Mouse (Mus musculus): ENCODE data around the gene Rps7.
A peak's percentile ranks its signal among the peaks of the same experiment; 100 is the strongest.

The Rps7 gene

DNA sequence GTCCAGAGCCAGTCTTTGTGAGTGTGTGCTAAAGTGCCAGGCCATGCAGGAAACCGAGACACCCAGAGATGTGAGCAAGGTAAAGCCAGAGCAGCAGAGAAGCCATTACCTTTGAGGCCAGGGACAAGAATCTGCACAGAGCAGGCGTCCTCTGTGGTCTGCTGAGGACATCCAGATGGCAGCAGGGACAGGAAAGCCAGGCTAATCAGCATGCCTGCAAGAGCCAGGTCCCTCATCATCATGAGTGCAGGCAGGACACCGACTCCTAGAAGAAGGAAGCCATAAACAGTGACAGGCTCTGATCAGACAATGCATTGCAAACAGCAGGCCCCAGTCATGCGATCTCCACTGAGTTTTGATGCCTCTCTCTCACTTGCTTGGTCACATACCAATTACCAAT lies 18.5 kb downstream of the Rps7 start:
- DNase-seq (ENCODE audit: low read depth, low spot score), result no peak

DNA sequence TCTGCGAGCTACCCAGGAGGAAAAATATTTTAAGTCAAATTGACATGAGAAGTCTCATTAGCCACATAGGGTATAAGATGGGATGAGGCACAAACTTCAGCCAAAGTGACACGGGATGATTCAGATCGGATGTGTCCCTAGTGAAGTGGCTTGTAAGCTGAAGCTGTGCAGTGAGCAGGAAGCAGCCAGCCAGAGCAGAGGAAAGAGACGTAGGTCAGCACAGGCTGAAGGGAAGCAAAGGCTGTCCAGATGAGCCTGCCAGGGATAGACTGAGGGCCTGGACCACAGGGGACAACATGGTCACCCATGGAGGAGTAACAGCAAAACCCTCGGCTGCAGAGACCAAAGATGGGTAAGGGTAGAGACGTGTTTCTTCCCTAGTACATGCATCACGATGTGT lies 21.4 kb downstream of the Rps7 start:
- DNase-seq (ENCODE audit: low read depth, low spot score), result no peak

DNA sequence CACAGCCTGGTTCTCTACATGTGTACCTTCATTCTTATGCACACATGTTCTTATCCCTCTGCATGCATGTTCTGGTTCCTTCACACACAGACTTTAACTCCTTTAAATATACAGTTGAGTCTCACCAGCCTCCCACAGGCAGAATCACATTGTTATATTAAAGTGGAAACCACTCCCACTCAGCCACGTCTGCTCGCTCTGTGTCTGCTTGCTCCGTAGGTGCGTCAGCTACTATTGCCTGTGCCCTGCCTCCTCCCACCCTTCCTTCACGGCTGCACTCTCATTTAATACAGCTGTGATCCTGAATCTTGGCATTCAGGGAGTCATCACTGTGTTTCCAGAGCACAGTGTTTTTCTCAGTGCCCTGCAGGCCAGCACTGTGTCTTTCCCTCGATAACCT lies 23.4 kb downstream of the Rps7 start:
- DNase-seq (ENCODE audit: low read depth, low spot score), result no peak

DNA sequence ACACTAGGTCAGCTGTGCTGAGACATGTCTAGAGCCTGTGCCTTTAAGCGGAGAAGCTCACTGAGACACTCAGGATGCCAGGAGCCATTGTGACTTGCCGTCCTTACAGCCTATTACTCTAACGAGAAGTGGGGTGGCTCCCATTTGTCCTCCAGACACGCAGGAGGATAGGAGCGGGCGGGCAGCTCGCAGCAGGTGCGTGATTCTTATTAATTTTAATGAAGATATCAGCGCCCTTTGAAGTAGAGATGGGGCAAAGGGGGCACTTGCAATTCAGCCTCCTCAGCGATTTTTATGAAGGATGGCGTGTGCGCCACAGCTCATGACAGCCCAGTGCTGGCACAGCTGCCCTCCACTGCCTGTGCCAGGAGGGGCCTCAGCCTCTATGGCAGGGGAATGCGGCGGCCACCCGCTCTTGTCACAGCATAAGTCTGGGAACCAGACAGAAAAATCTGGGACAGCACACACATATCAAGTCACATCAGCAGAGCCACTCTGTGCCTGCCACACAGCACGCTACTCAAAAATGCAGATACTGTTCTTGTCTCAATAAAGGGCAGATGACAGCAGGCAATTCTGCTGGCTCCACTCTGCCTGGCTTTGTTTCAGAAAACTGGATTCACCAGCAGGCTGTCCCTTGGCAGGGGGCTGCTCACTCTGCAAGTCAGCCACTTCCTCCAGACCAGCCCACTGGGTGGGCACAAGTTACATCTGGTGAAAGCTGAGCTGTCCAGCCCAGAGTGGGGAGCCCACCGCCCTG lies 28.0 kb downstream of the Rps7 start:
- DNase-seq (ENCODE audit: low read depth, low spot score), result no peak

DNA sequence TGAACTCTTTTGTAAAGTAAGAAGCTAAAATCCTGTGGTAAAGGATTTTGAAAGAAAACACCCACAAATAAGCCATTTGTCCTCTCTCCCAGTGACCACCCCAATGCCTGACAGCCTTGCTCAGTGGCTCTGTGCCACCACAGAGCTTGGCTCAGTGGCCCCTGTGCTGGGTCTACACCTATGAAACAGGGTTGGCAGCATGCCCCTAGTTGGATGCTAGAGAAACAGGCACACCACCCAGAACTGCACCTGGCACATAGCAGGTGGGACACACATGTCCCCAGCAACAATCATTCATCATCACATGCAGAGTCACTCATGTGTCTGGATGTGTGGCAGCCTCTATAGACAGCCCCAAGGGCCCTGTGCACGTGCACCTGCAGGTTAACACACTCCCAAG lies 32.3 kb downstream of the Rps7 start:
- DNase-seq (ENCODE audit: low read depth, low spot score), result no peak

DNA sequence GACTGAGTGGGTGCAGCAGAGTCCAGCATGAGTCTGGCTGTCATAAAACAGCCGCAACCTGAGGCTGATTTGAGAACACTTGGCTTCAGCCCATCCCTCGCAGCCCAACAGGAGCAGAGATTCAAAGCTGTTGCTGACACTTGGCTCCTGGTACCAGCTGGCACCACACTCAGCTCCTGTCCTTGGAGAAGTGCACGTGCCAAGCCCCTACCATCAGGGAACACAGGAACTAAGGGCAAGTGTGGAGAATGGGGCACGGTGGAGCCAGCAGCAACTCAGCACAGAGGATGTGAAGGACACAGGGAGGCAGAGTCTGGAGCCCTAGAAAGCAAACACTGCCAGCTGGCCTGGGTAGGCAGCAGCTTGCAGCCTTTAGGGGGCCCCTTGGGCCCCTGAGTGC lies 33.5 kb downstream of the Rps7 start:
- no peak for DNase-seq (ENCODE audit: low read depth, low spot score)

DNA sequence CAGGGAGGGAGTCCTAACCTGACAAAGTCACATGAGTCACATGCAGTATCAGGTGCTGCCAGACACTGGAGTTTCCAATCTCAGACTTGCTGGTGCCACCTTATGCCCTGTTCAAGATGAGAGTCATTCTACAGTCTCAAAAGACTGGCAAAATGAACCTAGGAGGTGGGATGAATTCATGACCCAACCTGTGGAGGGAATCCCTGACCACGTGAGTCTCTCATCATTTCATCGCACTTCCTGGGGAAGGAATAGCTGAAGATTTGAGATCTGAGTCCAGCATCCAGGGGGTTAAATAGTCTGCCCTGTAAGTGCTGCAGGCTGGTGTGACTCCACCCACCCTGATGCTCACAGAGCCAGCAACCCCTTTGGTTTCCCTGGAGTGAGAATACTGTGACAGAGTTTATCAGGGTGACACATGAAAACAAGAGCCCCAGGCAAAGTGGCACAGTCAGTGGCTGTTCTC lies 37.2 kb downstream of the Rps7 start:
- DNase-seq (ENCODE audit: low read depth, low spot score), result no peak

DNA sequence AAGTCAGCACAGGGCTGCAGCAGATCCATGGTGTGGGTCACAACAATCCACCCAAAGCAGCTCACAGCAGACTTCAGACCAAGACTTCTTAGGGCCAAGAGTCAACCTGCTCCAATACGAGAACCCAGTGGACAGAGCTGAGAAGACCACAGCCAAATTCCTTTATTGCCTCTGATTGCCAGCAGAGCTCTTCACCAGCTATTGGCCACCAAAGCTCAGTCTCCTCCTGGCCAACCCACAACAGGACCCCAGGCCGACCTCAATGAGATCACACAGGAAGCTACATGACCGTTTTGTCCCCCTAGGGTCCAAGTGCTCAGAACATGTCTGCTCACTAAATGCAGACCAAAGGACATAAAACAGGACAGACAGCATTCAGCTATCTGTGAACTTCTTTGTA lies 37.6 kb downstream of the Rps7 start:
- no peak for DNase-seq (ENCODE audit: low read depth, low spot score)

DNA sequence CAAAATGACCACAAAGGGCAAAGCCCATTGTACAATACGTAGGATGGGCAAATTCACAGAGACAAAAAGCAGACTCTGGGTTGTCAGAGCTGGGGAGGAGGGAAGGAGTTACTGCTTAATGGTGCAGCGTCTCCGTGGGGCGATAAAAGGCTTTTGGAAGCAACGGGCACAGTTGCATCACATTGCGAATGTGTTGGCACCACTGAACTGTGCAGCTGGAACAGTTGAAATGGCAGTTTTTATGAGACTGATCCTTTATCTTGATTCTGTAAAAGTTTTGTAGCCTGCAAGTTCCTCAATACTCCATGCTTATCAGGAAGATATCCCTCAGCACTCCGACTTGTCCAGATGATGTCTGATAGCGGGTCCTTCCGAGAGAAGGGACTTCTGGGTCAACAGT lies 38.1 kb downstream of the Rps7 start:
- no peak for DNase-seq (ENCODE audit: low read depth, low spot score)

DNA sequence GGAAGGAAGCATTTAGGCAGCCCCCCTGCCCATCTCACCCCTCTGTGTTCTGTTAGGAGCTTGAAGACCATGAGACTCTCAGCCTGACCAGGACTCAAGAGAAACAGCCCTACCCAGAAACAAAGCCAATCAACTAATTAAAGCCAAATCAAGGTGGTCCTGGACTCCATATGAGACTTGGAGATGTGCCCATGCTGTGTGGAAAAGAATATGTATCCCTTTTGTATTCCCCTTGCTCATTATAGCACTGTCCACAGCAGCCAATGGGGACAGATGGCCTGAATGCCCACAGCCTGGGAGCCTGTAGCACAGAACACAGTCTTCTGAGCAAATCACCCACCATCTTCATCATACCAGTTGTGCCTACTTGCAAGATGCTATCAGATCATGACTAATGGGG lies 38.9 kb downstream of the Rps7 start:
- no peak for DNase-seq (ENCODE audit: low read depth, low spot score)

DNA sequence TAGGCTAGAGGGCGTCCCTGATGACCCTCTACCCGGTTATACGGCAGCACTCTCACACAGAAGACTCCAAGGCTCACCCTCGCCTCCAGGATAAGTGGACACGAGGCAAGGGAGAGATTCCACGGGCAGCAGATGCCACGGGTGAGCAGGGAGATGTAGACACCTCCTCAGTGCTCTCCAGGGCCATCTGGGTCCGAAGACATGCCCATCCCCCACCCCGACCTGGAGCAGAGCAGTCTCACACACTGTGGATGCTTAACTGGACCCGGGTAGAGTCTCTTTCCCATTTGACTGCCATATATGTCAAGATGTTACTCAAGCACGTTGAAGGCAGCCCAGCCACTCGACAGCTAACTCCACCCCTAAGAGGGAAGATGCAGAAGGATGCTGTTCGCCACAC lies 45.3 kb downstream of the Rps7 start:
- DNase-seq (ENCODE audit: low read depth, low spot score), result no peak

DNA sequence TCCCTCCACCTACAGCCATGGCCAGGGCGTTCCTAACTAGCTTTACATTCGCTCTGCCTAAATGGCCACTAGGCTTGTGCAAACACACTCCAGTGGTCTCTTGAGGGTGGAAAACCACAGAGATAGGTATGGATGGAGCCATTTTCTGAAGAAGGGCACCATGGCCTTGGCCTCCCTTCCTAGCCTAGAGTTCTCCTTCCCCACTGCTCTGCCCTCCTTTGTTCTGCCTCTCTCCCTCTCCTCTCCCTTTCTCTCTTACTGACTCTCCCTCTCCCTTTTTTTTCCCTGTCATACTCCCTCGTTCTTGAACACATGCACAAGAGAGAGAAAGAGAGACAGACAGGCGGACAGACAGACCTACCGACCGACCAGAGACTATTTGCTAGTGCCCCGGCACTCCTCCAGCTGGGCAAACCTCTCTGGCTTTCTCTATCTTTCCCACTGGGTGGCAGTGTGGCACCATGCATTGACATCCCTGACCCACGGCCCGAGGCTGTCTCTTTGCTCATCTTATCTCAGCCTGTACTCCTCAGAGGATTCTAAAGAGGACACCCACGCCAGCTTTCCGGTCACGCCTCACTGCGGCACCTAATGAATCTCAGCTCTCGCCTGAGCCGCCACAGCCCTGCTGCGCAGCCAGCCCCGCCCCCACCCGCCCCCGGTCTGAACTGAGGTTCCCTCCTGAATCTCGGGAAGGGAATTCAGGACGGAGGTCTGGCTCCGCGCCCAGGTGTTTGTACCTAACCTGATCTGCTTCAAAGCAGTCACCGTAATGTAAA lies 46.5 kb downstream of the Rps7 start:
- DNase-seq (ENCODE audit: low read depth, low spot score), result peak; percentile 61

DNA sequence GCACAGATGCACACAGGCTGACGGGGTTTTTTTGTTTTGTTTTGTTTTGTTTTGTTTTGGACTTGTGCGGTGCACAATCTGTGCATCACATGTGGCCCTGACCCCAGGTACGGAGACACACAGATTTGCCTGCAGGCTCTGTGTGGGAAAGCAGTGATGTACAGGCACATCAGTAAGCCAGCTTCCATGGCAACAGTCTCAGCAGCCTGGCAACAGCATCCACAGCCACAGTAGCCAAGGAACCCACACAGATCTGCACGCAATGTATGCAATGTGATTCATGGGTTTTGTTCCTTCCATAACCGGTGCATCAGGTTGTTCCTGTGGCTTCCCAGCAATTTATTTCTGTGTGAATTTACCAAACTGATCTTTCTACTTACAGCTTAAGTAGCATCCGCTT lies 47.8 kb downstream of the Rps7 start:
- DNase-seq (ENCODE audit: low read depth, low spot score), result no peak

DNA sequence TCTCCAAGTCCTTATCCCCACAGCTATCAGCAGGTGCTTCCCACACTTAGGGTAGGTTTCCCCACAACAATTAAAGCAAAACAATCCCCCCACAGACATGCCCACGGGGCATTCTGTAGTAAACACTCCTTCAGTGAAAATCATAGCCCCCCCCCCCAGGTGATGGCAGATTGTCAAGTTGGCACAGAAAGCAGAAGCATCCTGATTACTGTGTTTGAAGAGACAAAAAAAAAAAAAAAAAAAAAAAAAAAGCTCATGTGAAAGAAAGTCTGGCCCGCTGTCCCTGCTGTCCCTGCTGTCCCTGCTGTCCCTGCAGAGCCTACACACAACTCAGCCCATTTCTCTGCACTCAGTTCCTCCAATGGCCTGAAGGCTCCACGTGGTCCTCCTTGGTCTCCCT lies 51.7 kb downstream of the Rps7 start:
- DNase-seq (ENCODE audit: low read depth, low spot score), result no peak

DNA sequence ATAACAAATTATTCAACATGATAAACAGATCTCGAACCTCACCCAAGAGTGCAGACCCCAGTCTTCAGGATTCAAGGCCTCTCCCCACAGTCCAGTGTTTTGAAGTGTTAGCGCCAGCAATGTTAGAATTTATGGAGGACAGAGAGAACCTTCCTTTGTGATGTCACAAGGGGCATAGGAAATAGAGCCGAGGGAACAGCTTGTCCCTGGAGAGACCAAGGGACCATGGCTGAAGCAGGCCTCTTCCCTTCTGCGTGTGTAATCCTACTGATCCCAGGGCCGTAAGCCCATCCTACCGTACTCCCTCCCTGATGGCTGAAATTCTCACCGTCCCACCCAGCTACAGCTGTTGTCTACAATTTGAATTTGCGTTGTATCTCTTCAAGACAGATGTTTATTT lies 53.3 kb downstream of the Rps7 start, which contains the start of gene Allc:
Gene Allc, minus strand, starts transcription at position 101 of the 400 bp plus-strand sequence.
- no peak for DNase-seq (ENCODE audit: low read depth, low spot score)
